Mouse (Mus musculus): Measurements from ENCODE around the gene Vasn. TPM values are rescaled to one million over a fixed set of nuclear protein-coding genes. Genes with fewer than 3 reads are reported as not detected.

Gene Vasn
- 10 to 100 TPM in 1 of 2 experiments, 1 to 10 TPM in 1; 9.2 to 11.0 TPM for total RNA-seq (2021)

GRCm38 (mm10) chr16:4639831-4640237 lies at the start of gene Vasn, which contains the start of gene Dnaja3:
Gene Vasn (plus strand): TSS chr16:4639941.
Gene Dnaja3 (plus strand): TSS chr16:4639989.
- DNase-seq, result peak; percentile 85 to 86
- intact Hi-C loops (cut with DNase I), result loop anchor here (2.0 kb wide), 1 partner anchor 15 kb away; no protein-coding TSS in a partner anchor

GRCm38 (mm10) chr16:4590236-4590635 lies 49.5 kb upstream of the Vasn start:
- intact Hi-C loops (cut with DNase I), result no loop called here

GRCm38 (mm10) chr16:4592909-4593875 lies 46.5 kb upstream of the Vasn start:
- peak; percentile 60 to 65 for DNase-seq
- intact Hi-C loops (cut with DNase I), result loop anchor here (2.0 kb wide), 1 partner anchor 14 kb away; no protein-coding TSS in a partner anchor

More at GRCm38 (mm10) chr16:4590236-4590635, 49.5 kb upstream of the Vasn start:
- DNase-seq, result no peak

- peak; percentile 64 to 79 for DNase-seq
- intact Hi-C loops (cut with DNase I), result loop anchor here (2.0 kb wide), 1 partner anchor 13 kb away; no protein-coding TSS in a partner anchor
Observed at GRCm38 (mm10) chr16:4593971-4594813, 45.5 kb upstream of the Vasn start, which contains the start of gene Glis2. Gene Glis2 (plus strand): TSS chr16:4594713.

GRCm38 (mm10) chr16:4594814-4595526 lies 44.8 kb upstream of the Vasn start:
- intact Hi-C loops (cut with DNase I), result no loop called here
- DNase-seq, result no peak

GRCm38 (mm10) chr16:4595527-4595963 lies 44.2 kb upstream of the Vasn start:
- DNase-seq, result peak; percentile 48 to 55
- intact Hi-C loops (cut with DNase I), result no loop called here

- intact Hi-C loops (cut with DNase I), result no loop called here
- DNase-seq, result no peak
Observed at GRCm38 (mm10) chr16:4596141-4596728, 43.5 kb upstream of the Vasn start.

GRCm38 (mm10) chr16:4596836-4597235 lies 42.9 kb upstream of the Vasn start:
- intact Hi-C loops (cut with DNase I), result no loop called here
- DNase-seq, result no peak

GRCm38 (mm10) chr16:4597296-4597695 lies 42.4 kb upstream of the Vasn start:
- DNase-seq, result no peak

GRCm38 (mm10) chr16:4598041-4598440 lies 41.7 kb upstream of the Vasn start:
- intact Hi-C loops (cut with DNase I), result no loop called here
- DNase-seq, result no peak

More at GRCm38 (mm10) chr16:4597296-4597695, 42.4 kb upstream of the Vasn start:
- intact Hi-C loops (cut with DNase I), result no loop called here

GRCm38 (mm10) chr16:4598891-4599543 lies 40.7 kb upstream of the Vasn start:
- DNase-seq, result no peak
- intact Hi-C loops (cut with DNase I), result no loop called here

GRCm38 (mm10) chr16:4599616-4600015 lies 40.1 kb upstream of the Vasn start:
- intact Hi-C loops (cut with DNase I), result no loop called here
- DNase-seq, result no peak

- DNase-seq, result no peak
- intact Hi-C loops (cut with DNase I), result no loop called here
Observed at GRCm38 (mm10) chr16:4600701-4601310, 38.9 kb upstream of the Vasn start.

- DNase-seq, result no peak
- intact Hi-C loops (cut with DNase I), result no loop called here
Observed at GRCm38 (mm10) chr16:4602189-4602588, 37.6 kb upstream of the Vasn start.

GRCm38 (mm10) chr16:4602766-4603452 lies 36.8 kb upstream of the Vasn start:
- no peak for DNase-seq
- intact Hi-C loops (cut with DNase I), result no loop called here

- intact Hi-C loops (cut with DNase I), result no loop called here
Observed at GRCm38 (mm10) chr16:4603453-4603837, 36.3 kb upstream of the Vasn start.

GRCm38 (mm10) chr16:4604293-4604837 lies 35.4 kb upstream of the Vasn start:
- DNase-seq, result no peak
- intact Hi-C loops (cut with DNase I), result no loop called here

More at GRCm38 (mm10) chr16:4603453-4603837, 36.3 kb upstream of the Vasn start:
- no peak for DNase-seq
